Mouse (Mus musculus) B cell, adult 62 days (primary cell): ENCODE measurements around the gene Cfap77. TPM values are rescaled to one million over a fixed set of nuclear protein-coding genes. Genes with fewer than 3 reads are reported as not detected.

Experiments used
- total RNA-seq: library from RNA; stranded (reverse); gene quantifications from 4 replicates; pipeline ENCODE4 v1.2.4, GENCODE M21; 2023

The Cfap77 gene
- total RNA-seq, result 0.32 TPM in 1 of 4 replicates, not detected in the others

DNA sequence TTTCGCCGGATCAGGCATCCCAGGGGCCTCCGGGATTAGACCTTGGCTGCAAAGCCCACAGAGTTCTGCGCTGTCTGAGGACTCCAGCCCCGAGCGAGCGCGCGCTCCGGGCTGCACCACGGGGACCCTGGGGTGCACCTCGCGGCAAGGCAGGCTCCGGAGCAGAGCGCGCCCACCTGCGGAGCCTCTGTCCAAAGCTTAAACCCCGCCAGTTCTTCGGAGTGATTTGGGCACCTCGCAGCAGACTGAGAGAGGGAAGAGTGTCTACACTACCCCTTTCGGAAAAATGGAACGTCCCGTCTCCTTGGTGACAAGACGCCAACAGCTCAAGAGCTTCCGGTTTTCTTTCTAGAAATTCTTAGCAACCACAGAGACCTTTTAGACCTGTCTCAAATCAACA, at the start of gene Cfap77:
Gene Cfap77, minus strand, starts transcription at position 76 of the 400 bp plus-strand sequence.

DNA sequence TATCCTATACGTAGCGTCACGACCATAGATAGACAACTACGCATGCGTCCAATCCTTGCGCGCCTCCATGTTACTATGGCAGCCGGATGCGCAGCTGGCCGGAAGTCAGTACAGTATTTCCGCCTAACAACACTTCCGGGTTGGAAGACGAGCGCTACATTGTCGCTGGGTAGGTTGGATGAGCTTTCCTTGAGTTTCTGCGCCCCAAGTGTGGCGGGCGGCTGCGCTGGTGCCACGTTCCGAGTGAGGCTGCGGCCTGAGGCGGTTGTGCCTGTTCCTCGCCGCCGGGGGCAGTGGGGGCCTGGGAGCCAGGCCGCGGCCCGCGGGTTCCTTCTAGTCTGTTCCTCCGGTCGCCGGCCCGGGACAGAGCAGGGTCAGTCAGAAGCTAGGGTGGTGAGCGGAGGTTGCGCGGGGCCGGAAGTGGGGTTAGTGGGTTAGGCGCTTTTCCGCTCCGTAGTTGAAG, 5.3 kb upstream of the Cfap77 start, which contains the start of gene Ttf1:
Gene Ttf1, plus strand, starts transcription at position 128 of the 463 bp plus-strand sequence.

DNA sequence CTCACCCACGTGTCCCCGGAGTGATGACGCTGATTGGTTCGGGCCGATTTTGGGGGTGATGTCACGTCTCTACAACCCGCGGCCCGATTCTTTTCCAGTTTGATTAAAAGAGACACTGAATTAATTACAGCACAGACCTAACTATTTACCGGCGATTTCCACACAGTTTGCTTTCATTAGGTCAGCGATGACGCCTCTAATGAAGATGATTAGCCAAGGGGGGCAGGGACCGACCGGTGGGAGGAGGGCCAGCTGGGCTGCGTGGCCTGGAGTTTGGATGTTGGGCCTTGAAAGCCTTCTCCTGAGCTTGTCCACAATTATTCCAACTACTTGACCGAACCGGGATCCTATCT, 138.4 kb downstream of the Cfap77 start, which contains the start of gene Barhl1:
Gene Barhl1, minus strand, starts transcription at position 156 of the 353 bp plus-strand sequence.

Other genes with a start within 250 kb of the Cfap77 start
- 11.8 to 17.0 TPM (median 13.7 TPM) in 4 replicates for gene Gtf3c4, start 214.7 kb downstream of the Cfap77 start, total RNA-seq
- gene Ddx31, start 214.7 kb downstream of the Cfap77 start, total RNA-seq, result 15.2 to 18.0 TPM (median 16.8 TPM) in 4 replicates
- gene Barhl1, start 138.4 kb downstream of the Cfap77 start, total RNA-seq, result not detected in 4 replicates
- gene Ttf1, start 5.2 kb upstream of the Cfap77 start, total RNA-seq, result 26.7 to 32.3 TPM (median 29.1 TPM) in 4 replicates
- 73.0 to 74.7 TPM (median 73.6 TPM) in 4 replicates for gene Setx, start 69.1 kb upstream of the Cfap77 start, total RNA-seq
- gene Ntng2, start 197.9 kb upstream of the Cfap77 start, total RNA-seq, result 4.4 to 9.3 TPM (median 6.8 TPM) in 4 replicates